Mouse (Mus musculus): ENCODE measurements around the gene Palmd. TPM values are rescaled to one million over a fixed set of nuclear protein-coding genes. Genes with fewer than 3 reads are reported as not detected.

Palmd gene
- polyA plus RNA-seq, 1 experiment, result 24.5 TPM

DNA sequence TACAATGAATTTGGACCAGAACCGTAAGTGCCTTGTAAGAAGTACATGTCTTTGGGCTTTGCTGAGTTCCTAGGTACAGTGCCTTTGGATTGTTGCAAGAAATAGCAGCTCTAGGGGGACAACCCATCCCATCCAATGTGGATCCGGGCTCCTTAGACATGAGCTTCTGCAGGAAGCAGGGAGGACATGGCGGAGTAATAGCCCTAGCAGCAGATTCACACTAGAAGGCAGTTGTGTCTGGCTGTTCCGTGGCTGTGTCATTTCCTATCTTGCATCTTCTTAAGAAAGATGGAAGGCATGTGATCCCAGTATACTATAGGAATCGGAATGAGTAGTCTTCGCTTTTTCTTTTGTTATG lies 76.6 kb downstream of the Palmd start:
- DNase-seq (ENCODE audit: low read depth), result no peak

DNA sequence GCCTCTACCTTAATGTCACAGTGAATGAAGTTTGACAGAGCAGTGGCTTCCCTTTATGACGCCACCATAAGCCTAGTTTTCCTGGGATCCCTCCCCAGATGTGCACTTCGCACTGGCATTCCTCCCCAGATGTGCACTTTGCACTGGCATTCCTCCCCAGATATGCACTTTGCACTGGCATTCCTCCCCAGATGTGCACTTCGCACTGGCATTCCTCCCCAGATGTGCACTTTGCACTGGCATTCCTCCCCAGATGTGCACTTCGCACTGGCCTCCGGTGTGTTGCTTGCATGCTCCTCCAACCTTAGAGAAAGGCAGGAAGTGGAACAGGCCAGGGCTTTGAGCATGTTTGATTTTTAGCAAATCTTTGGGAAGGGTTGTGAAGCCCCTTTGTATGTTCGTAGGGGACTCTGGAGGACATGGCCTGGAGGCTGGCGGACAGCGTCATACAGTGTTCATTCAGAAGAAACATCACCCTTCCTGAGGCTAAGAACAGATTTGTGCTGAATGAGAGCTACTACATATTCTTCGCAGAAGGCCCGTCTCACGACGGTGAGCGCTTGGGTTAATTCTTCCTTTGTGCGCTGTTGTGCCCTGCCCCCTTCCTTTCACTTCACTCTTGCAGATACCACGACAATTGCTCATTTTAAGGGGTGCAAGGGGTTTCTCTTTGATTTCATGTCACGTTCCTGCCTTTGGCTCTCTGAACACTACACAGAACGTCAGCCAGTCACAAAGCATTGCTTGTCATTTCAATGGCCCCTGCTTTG lies 77.2 kb downstream of the Palmd start:
- no peak for DNase-seq (ENCODE audit: low read depth)

DNA sequence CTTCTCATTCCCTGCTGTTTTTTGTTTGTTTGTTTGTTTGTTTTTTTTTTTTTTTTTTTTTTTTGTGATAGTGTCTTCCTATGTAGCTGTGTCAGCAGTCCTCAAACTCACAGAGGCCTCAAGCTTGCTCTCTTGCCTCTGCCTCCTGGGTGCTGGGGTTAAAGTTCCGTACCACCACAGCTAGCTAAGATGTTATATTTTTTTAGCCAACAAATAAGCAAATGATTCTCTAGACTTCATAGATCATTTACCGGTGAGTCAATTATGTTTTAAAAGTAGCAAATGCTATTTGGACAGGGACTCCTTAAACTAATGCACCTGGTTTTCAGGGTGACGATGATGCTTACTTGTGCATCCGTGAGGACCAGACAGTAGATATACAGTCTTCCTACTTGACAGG lies 78.2 kb downstream of the Palmd start:
- no peak for DNase-seq (ENCODE audit: low read depth)

DNA sequence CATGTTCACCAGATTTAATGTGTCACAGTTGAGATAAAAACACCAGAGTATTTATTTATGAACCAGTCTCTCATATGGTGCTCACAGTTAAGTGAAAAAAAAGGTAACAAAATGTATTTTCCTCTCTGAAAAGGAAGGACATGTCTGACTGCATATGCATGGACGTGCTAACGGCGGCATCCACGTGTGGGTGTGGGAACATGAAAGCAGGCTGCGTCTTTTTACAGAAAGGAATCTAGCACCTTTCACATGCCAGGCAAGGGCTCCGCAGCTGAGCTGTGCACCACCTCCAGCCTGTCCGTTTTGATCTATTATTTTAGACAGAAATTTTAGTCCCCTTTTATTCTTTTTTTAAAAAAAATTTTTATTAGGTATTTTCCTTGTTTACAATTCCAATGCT lies 79.4 kb downstream of the Palmd start:
- no peak for DNase-seq (ENCODE audit: low read depth)

DNA sequence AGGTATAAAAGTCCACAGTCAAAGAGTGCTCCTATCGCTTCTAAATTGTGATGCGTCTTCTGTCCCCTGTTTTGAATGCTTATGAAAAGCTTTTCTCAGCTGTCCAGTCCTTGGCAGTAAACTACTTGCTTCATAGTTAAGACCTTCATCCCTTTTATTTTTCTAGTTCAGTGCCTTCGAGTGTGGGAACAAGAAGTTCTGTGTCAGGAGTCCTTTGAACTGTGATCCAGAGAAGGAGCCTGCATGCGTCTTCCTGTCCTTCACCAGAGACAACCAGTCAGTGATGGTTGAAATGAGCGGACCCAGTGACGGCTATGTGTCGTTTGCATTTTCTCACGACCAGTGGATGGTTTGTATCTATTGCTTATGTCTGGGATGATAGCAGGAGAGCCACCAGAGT lies 83.8 kb downstream of the Palmd start:
- DNase-seq (ENCODE audit: low read depth), result no peak

DNA sequence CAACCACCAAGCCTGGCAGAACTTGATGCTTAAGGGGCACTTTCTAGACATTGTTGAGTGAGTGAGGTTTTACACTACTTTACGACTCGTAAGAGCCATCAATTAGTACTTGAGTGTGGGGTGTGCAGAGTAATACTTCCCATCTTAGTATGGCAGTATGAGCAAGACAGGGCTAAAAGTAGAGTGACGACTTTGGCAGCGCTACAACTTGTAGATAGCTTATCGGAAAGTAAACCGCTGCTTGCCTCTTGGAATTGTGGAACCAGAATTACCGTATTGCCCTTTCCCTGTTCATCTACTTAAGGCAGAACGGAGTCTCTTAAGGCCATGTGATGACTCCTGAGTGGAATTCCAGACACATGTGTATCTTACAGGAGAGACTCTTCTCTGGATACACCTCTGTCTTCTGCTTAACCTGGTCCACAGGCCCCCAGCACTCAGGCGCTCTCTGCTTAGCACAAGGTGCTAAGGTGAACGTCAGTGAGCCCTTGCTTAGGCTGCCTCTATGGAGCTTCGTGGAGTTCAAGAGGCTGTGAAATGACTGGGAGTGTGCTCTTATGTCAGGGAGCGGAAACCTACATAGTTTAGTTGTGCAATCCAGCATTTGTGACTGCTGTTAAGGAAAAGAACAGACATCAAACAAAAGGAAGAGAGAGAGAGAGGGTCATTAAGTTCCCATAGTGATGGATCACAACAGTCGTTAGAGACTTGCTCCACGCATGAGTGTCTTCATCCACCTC lies 86.4 kb downstream of the Palmd start:
- no peak for DNase-seq (ENCODE audit: low read depth)

DNA sequence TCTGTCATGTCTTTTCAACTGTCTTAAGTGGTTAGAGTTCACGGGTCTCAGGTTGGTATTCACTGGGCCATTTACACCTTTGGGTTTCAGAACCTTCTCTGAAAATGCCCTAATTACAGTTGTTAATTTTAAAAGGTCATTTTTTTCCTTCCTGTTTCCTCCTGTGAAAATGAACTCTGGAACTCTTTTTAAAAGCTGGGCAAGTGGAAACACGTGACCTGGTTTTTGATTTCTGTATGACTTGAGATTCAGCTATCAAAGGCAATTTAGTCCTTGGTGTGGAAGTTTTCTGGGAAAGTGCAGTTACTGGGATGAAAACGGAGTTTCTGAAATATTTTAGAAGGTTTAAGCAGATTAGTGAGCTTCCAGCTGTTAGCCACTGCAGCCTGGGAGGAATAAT lies 98.4 kb downstream of the Palmd start:
- no peak for DNase-seq (ENCODE audit: low read depth)

Other genes with a start within 250 kb of the Palmd start
- 10.3 and 11.5 TPM in 2 replicates for gene Agl, start 160.8 kb downstream of the Palmd start, polyA plus RNA-seq (2012; rRNA removed)
- 18.8 and 19.2 TPM in 2 replicates for gene Frrs1, start 109.5 kb downstream of the Palmd start, polyA plus RNA-seq (2012; rRNA removed)
- gene 4930455H04Rik, start 720 bp downstream of the Palmd start, polyA plus RNA-seq (2012; rRNA removed), result not detected in 2 replicates